Mouse (Mus musculus) forebrain, embryonic 11.5 days (tissue): ENCODE results near the gene Retreg2. TPM values are rescaled to one million over a fixed set of nuclear protein-coding genes. Genes with fewer than 3 reads are reported as not detected.

Experiments used
- ATAC-seq: fragments of 200-750 bp; cut with Nextera tagmentation; replicated peaks from 2 replicates; pipeline ENCODE4 v1.8.0; 2017; ENCODE audit warnings: moderate TSS enrichment; ENCODE audit not compliant: low FRiP score
- DNase-seq: peaks from one replicate; pipeline ENCODE4 v3.0.0-alpha.2; 2017; ENCODE audit warnings: low spot score
- H3K27ac ChIP-seq: fragments of 300-500 bp; sonication (generic); 2 replicates; pipeline ENCODE4 v1.5.1; 2014; ENCODE audit warnings: low read depth, low read length
- H3K27me3 ChIP-seq: fragments of 300-500 bp; sonication (generic); 2 replicates; pipeline ENCODE4 v1.6.1; 2014; ENCODE audit warnings: mild to moderate bottlenecking, low read length, mixed read lengths; ENCODE audit not compliant: control insufficient read depth, insufficient read depth
- H3K36me3 ChIP-seq: fragments of 300-500 bp; sonication (generic); 2 replicates; pipeline ENCODE4 v1.6.1; 2014; ENCODE audit warnings: mild to moderate bottlenecking, low read length, moderate library complexity, mixed read lengths; ENCODE audit not compliant: control insufficient read depth, insufficient read depth
- H3K4me1 ChIP-seq: fragments of 300-500 bp; sonication (generic); replicated peaks from 2 replicates; pipeline ENCODE4 v1.6.1; 2014; ENCODE audit warnings: low read length, mixed read lengths; ENCODE audit not compliant: control insufficient read depth, insufficient read depth
- H3K4me2 ChIP-seq: fragments of 300-500 bp; sonication (generic); 2 replicates; pipeline ENCODE4 v1.6.1; 2014; ENCODE audit warnings: low read depth, mild to moderate bottlenecking, low read length, moderate library complexity, mixed read lengths; ENCODE audit not compliant: severe bottlenecking
- H3K4me3 ChIP-seq: fragments of 300-500 bp; sonication (generic); 2 replicates; pipeline ENCODE4 v1.5.1; 2014; ENCODE audit warnings: low read depth, low read length
- H3K9ac ChIP-seq: fragments of 300-500 bp; sonication (generic); 2 replicates; pipeline ENCODE4 v1.6.1; 2014; ENCODE audit warnings: low read length
- H3K9me3 ChIP-seq: fragments of 300-500 bp; sonication (generic); 2 replicates; pipeline ENCODE4 v1.6.1; 2016; ENCODE audit warnings: low read length, mixed read lengths; ENCODE audit not compliant: control insufficient read depth
- WGBS: fragments of 180-500 bp; shearing (Covaris S2); extraction: QIAGEN DNeasy Blood & Tissue Kit; methylation state at CpG from one replicate; pipeline ENCODE4 v1.1.7; 2014; 5-methylcytosine and 5-hydroxymethylcytosine counted together
- polyA plus RNA-seq: library from polyadenylated mRNA; unstranded; fragments of >200 nt; fragmentation: Nextera tagmentation; extraction: Ambion mirVana; gene quantifications from 2 replicates; pipeline ENCODE4 v1.2.1, GENCODE M21; 2014

Gene Retreg2
- polyA plus RNA-seq, 1 experiment from 2014 or later, result 58.9 TPM

DNA sequence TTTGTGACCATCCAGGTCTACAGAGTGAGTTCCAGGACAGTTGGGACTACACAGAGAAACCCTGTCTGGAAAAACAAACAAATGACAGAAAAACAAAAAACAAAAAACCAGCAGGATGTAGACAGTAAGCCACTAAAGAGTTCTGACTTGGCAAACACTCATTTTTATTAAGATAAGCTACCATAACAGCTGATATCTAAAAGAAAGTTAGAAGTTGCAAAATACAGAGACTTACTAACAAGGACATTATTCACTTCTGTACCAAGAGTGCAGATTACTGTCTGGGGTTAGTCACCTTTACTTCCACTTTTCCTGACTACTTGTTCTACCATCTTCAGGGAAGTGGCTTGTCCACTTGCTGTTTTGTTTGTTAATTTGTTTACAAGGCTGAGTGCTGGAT is 16.4 kb downstream of the Retreg2 start:
- Histone ChIP-seq H3K27ac (no peak overlapping the region), H3K9me3 (no peaks in the 10 kb centered on the region), H3K4me3 (no peak overlapping the region), H3K4me2 (no peak overlapping the region), H3K4me1 (no peaks in the 10 kb centered on the region), H3K9ac (no peak overlapping the region), H3K27me3 (no peaks in the 10 kb centered on the region), H3K36me3 (no peaks in the 10 kb centered on the region)
- ATAC-seq, result no peak
- DNase-seq, result no peak

DNA sequence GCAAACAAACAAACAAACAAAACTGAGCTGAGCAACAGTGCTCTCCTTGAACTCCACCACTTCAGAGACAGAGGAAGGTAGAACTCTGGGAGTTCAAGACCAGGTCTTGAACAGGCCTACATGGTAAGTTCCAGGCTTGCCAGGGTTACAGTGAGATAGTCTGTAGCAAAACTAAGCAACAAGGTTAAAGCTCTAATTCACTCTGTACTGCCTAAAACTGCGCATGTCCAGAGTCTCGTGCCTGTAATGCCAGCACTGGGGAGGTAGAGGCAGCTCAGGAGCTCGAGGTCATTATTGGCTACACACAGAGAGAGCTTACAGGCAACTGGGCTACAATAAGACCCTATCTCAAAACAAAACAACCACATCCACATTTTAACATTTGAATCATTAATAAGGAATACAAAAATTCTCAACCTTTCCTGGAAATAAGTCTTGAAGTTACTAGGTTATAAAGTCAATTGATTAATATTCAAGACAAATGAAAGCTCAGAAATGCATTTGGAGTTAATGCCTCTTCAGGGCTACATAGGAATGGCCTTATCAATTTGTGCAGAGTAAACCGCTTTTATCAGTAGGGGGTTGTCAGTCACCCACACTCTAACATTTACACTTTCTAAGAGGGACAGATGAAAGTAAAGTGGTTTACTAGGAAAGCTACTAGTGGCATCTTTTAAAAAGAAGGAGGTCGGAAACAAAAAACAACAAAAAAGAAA is 17.1 kb downstream of the Retreg2 start:
- 70% methylated on average over 5 of the region's 5 CpGs for WGBS
- no peak overlapping the region for H3K4me2 ChIP-seq
- no peaks in the 10 kb centered on the region for H3K4me1 ChIP-seq
- DNase-seq (no peak), ATAC-seq (no peak)
- H3K9me3 ChIP-seq, result no peaks in the 10 kb centered on the region
- H3K27me3 ChIP-seq, result no peaks in the 10 kb centered on the region
- no peak overlapping the region for H3K9ac ChIP-seq
- H3K4me3 ChIP-seq, result no peak overlapping the region
- H3K36me3 ChIP-seq, result no peaks in the 10 kb centered on the region
- H3K27ac ChIP-seq, result no peak overlapping the region

DNA sequence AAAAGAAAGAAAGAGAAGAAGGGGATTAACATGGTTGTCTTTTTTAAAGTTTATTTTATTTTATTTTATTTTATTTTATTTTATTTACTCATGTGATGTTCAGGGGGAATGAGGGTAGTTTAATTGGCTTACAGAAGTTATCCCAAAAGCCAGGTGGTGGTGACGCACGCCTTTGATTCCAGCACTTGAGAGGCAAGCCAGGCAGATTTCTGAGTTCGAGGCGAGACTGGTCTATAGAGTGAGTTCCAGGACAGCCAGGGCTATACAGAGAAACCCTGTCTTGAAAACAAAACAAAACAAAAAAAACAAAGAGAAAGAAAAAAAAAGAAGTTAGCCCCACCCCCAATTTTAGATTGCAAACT is 17.7 kb downstream of the Retreg2 start:
- no peak overlapping the region for H3K9ac ChIP-seq
- no peaks in the 10 kb centered on the region for H3K4me1 ChIP-seq
- no peak overlapping the region for H3K4me2 ChIP-seq
- WGBS, result 84% methylated on average over 4 of the region's 4 CpGs
- no peak overlapping the region for H3K4me3 ChIP-seq
- DNase-seq (no peak), ATAC-seq (no peak)
- no peaks in the 10 kb centered on the region for H3K27me3 ChIP-seq
- H3K36me3 ChIP-seq, result no peaks in the 10 kb centered on the region
- H3K9me3 ChIP-seq, result no peaks in the 10 kb centered on the region
- no peak overlapping the region for H3K27ac ChIP-seq

DNA sequence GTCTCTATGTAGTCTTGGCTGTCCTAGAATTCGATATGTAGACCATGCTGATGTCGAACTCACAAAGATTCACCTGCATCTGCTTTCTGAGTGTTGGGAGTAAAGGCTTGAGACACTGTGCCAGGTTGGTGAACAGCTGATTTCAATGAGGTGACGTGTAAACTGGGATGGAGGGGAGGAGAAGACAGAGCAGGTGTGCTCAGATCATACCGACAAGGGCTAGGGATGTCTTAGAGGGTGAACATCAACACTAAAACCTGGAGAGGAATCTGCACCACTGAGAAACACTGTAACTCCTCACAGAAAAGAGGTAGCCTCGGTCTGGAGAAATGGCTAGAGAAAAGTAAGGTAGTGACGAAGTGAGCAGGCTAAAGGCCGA is 25.5 kb downstream of the Retreg2 start:
- H3K4me1 ChIP-seq, result no peaks in the 10 kb centered on the region; the same call in 1 of the 2 replicates
- no peak overlapping the region for H3K27ac ChIP-seq
- DNase-seq (no peak), ATAC-seq (peak; percentile 18; the same call in 1 of the 2 replicates)
- WGBS, result 8% methylated on average over 7 of the region's 7 CpGs
- no peaks in the 10 kb centered on the region for H3K9me3 ChIP-seq
- H3K36me3 ChIP-seq, result no peaks in the 10 kb centered on the region
- no peaks in the 10 kb centered on the region for H3K27me3 ChIP-seq
- peak overlapping the region; percentile 67 for H3K9ac ChIP-seq
- peak overlapping the region; percentile 71 for H3K4me3 ChIP-seq
- peak overlapping the region; percentile 53 for H3K4me2 ChIP-seq

DNA sequence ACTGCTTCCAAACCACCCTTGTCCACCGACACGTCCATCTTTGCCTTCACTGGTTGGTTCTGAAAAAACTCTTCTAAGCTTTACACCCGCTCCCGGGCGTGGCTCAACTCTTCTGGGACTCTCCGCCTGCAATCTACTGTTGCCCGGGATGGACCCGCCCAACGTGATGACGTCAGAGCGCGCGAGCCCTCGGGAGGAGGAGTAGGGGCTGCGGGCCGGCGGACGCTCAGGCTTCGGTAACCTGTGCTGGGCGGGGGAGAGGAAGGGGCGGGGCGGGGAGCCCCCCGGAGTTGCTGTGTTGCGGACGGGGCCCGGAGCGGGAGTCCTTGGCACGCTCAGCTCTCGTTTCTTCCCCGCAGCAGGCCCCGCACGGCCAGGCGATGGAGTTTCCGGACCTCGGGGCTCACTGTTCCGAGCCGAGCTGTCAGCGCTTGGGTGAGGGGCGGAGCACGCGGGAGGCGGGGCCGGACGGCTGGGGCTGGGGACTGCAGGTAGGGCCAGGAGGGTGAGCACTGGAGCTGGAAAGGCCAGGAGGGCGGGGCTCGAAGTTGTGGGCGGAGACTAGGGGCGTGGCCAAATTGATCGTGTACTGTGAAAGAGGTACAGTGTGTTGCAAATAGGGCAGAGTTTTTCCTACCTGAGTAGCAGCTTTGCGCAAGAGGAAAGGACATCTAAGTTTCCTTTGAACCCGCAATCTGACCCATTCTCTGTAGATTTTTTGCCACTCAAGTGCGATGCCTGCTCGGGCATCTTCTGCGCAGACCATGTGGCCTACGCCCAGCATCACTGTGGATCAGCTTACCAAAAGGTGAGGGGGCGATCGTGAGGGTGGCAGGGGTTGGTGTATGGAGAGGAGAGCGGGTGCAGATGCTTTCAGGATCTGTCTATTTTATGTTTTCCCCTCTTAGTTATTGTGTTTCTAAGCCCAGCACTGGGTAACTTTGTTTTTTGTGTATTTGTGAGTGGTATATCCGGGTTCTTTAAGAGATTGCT is 26.2 kb downstream of the Retreg2 start, which contains the start of gene Zfand2b:
TSS of gene Zfand2b (plus strand) at position 175 of the 993 bp plus-strand sequence.
- H3K36me3 ChIP-seq, result peaks cover 3% of the 10 kb centered on the region; the same call in 1 of the 2 replicates
- peak within 1 kb of the TSS; percentile 53 for H3K4me2 ChIP-seq
- peak within 1 kb of the TSS; percentile 77; the same call in 1 of the 2 replicates for H3K27ac ChIP-seq
- no peaks in the 10 kb centered on the region for H3K27me3 ChIP-seq
- DNase-seq (peak; percentile 99), ATAC-seq (peak; percentile 97)
- H3K4me3 ChIP-seq, result peak within 1 kb of the TSS; percentile 71
- H3K9ac ChIP-seq, result peak within 1 kb of the TSS; percentile 67
- no peaks in the 10 kb centered on the region for H3K9me3 ChIP-seq
- WGBS, result under 1% methylated on average over 54 of the region's 59 CpGs
- no peaks in the 10 kb centered on the region; the same call in 1 of the 2 replicates for H3K4me1 ChIP-seq

DNA sequence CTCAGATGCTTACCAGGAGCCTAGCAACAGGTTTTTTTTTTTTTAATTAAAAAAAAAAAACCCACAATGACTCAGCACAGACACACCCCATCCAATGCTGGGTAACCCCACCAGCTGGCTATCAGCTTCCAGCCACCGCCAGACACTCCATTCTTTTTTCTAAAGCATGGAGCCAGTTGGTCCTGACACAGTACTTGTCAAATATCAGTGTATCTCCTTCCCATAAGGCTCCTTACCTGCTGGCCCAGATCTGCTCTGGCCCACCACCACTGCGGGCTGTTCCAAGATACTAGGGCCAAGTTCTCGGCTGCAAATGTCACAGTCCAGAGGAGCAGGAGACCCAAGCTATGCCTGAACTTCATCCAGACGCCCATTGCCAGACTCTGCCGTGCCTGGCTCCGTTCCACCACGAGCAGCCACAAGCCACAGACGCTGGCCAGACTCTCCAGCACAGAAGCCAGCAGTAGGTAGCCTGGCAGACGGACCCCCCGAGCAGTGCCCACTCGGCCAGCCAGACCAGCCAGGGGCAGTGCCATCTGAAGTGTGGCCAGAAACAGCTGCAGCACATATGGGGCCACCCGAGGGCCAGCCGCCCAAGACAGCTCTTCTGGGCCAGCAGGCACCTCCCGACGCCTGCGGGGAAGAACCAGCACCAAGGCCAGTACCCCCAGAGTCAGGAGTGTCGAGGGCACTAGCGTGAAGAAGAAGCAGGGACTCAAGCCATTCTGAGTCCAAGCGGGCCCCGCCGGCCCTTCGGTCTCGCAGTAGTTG is 36.9 kb downstream of the Retreg2 start:
- peak overlapping the region; percentile 98 for H3K4me2 ChIP-seq
- H3K9ac ChIP-seq, result peak overlapping the region; percentile 68
- ATAC-seq (no peak; the same call in none of the 2 replicates), DNase-seq (no peak)
- H3K27me3 ChIP-seq, result no peaks in the 10 kb centered on the region
- H3K27ac ChIP-seq, result peak overlapping the region; percentile 12; the same call in 1 of the 2 replicates
- peaks cover 8% of the 10 kb centered on the region; the same call in 1 of the 2 replicates for H3K4me1 ChIP-seq
- no peaks in the 10 kb centered on the region; the same call in 1 of the 2 replicates for H3K36me3 ChIP-seq
- H3K4me3 ChIP-seq, result peak overlapping the region; percentile 56
- no peaks in the 10 kb centered on the region for H3K9me3 ChIP-seq
- WGBS, result 14% methylated on average over 23 of the region's 23 CpGs

DNA sequence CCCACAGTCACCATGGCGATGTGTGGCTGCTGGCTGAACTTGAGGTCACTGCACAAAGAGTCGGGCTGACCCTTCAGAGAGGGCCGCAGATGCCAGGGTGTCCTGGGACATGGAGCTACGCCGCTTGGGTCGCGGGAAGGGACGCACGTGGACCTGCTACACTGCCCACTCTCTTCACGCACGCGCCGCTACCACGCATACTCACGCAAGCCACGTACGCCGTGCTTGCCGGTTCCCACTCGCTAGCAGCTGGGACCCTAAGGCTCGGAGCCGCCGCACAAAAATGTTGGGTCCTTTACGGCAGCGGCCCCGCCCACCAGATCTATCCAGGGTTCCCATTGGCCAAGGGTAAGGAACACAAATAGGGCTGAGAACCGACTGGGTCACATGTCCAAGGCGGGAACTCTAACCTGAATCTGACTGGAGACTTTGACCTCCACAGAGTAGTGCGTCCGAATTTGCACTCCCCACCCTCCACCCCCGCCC is 37.6 kb downstream of the Retreg2 start, which contains the start of gene Abcb6:
TSS of gene Abcb6 (minus strand) at position 288 of the 486 bp plus-strand sequence.
- Histone ChIP-seq H3K27me3 (no peaks in the 10 kb centered on the region), H3K36me3 (no peaks in the 10 kb centered on the region; the same call in 1 of the 2 replicates)
- under 1% methylated on average over 31 of the region's 31 CpGs for WGBS

More for the DNA sequence above, 37.6 kb downstream of the Retreg2 start, which contains the start of gene Abcb6:
- Histone ChIP-seq H3K9me3 (no peaks in the 10 kb centered on the region), H3K4me1 (peaks cover 8% of the 10 kb centered on the region; the same call in 1 of the 2 replicates), H3K9ac (peak within 1 kb of the TSS; percentile 68), H3K4me2 (peak within 1 kb of the TSS; percentile 98), H3K4me3 (peak within 1 kb of the TSS; percentile 56), H3K27ac (peak within 1 kb of the TSS; percentile 12; the same call in 1 of the 2 replicates)
- peak; percentile 92 for DNase-seq
- ATAC-seq, result peak; percentile 92
